Mouse (Mus musculus): ENCODE measurements around the gene Stk24.

Stk24 gene

DNA sequence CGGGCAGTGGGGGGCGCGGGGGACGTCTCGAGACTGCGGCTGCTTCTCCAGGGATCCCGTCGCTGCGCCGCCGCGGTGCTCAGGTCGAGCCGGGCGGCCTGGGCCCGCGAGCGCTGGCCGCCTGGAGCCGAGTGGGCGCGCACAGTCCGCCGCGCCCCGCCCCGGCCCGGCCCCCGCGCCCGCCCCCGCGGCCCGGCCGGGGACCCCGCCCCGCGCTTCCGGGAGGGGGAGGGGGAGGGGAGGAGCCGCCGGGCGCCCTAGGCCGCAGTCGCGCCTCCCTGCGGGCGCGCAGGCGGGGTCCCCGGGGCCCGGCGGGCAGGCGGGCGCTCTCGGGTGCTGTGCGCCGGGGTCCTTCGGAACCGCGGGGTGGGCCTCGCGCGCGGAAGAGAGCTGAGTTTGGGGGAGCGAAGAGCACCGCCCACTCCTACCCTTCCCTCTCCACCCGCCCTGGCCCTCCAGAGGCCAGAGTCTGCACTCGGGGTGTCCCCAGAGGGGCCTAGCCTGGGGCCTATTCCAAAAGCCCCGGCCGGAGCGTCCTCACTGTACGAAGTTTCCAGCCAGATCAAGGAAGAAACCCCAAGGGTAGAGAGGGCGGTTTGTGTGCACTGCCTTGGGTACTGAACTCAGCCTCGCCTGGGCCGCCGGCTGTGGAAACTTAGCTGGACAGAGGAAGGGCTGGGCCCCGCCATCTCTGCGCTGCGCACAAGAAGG is 540 bp downstream of the Stk24 start:
- peak; percentile 58 to 61 for DNase-seq (ENCODE audit: low spot score in 2 of 2)

GRCm38 (mm10) chr14:121378243-121379115 is 1.3 kb downstream of the Stk24 start:
- peak in 1 of 2 experiments; percentile 31 for DNase-seq (ENCODE audit: low spot score in 2 of 2)

DNA sequence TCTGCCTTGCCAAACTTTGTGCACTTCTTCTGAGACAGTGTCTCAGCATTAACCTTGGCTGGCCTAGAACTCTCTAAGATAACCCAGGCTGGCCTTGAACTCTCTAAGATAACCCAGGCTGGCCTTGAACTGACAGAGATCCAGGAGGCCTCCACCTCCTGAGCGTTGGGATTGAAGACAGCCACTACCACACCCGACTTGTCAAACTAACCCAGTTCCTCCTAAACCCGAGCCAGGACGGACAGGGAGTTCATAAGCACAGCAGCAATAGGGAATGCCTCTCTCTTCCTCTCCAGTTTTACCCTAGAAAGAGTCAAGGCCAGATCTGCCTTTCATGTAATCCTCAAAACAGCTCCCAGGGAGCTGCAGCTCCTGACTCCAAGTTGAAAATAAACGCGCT is 3.2 kb downstream of the Stk24 start:
- DNase-seq (ENCODE audit: low spot score in 2 of 2) = no peak

DNA sequence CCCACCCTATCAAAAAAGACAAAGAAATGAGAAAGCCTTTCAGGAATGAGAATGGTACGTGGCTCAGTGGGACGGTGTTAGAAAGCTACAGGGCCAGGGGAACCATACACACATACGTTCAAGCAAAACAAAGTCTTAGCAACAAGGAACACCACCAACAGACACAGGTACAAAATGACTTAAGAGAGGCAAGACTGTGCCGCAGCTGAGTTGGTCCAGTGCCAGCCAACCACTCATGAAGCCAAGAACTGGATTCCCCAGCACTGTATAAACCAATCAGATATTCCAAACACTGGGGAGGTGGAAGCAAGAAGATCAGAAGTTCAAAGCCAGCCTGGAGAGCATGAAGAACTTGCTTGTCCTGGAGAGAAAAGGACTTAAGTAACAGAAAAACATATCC is 5.9 kb downstream of the Stk24 start:
- no peak for DNase-seq (ENCODE audit: low spot score in 2 of 2)

GRCm38 (mm10) chr14:121373020-121373419 is 6.8 kb downstream of the Stk24 start:
- no peak for DNase-seq (ENCODE audit: low spot score in 2 of 2)

- DNase-seq (ENCODE audit: low spot score in 2 of 2) = no peak
These were observed 7.6 kb downstream of the Stk24 start for GRCm38 (mm10) chr14:121371911-121372820.

DNA sequence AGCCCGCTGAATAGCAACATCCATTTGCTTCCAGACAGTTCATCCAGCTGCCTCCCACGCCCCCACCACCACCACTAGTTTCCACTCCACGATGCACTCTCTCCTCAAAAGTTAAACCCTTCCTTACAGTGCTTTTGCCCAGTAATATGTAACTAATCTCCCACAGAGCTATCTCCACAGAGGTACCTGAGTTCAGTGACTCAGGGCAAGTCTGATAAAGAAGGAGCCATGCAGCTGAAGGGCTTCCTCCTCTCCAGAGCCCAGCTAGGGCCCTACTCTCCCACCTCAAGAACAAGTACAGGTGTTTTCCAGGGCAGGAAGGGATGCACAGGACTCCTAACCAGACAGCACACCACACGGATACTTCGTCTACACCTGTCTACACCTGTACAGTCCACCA is 10.4 kb downstream of the Stk24 start:
- DNase-seq (ENCODE audit: low spot score in 2 of 2) = no peak

GRCm38 (mm10) chr14:121368108-121368705 is 11.6 kb downstream of the Stk24 start:
- no peak for DNase-seq (ENCODE audit: low spot score in 2 of 2)

DNA sequence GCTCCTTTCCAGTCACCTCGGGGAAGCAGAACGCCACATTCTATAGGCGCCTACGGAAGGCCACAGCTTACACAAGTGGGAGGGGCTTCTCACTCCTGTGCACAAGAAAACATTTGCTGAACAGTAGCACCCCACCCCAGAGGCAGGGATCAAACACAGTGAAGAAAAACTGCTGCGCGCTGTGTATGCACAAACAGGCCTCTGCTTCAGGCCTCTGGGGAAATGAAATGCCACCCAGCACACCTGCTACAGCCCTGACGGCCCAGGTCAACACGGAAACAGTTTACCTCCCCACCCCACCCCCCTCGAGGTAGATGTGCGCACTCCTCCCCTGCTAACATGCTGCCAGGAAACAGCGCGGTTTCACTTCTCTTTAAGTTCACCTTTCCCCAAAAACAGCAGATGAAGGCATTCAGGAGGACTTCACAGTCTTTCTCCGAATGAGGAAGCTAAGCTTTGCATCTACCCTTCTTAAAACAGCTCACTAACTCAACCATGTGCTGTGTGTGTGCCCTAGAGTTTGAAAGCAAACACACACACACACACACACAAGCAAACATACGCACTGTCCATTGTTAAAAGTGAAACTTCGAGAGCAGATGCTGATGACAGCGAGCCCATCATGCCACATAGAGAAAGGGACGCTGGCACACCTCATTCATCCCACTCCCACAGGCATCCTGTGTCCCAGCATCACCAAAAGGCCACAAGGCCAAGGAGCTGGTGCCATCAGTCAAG is 13.7 kb downstream of the Stk24 start:
- DNase-seq (ENCODE audit: low spot score in 2 of 2) = no peak

GRCm38 (mm10) chr14:121365390-121365789 is 14.4 kb downstream of the Stk24 start:
- no peak for DNase-seq (ENCODE audit: low spot score in 2 of 2)

DNA sequence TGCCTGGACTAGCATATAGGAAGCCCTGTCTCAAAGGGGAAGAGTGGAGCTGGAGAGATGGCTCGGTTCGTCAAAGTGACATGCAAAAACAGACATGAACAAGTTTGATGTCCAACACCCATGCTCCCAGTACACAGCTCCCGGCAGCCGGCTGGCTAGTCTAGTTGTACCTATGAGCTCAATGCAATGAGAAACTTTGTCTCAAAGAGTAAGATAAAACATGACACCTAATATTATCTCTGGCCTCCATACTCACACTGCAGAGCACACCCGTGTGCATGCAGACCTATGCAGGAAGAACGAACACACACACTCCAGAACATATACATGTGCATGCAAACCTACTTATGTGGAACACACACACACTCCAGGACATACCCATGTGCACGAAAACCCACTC is 15.5 kb downstream of the Stk24 start:
- no peak for DNase-seq (ENCODE audit: low spot score in 2 of 2)

DNA sequence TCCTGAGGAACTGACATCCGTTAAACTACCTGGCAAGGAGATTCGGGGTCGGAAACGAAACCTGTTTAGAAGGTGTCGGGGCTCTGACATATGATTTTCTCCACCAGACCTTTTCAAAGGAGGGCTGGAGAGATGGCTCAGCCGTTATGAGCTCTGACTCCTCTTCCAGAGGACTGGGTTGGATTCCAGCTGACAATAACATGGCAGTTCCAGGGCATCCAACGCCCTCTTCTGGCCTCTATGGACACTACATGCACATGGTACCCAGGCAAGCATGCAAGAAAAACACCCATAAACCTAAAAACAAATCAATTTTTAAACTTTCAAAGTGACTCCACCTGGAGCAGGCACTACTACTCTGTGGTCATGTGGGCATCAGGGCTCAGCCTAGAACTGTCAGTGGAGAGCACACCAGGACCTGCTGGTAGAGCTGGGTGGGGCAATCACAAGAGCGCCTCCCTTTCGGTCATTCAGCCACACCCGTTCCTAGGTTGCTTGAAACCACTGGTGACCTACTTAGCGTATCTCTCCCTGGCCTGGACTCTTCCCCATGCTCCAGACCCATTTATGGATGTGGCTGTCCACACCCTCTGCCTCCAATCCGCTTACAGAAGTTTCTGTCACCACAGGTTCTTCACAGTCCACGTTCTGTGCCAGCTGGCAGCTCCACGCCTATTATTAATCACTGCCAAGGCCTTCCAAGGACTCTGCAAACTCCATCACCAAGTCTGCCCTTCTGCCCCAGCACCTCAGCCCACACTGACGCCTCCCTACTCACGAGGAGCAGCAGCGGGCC is 18.3 kb downstream of the Stk24 start:
- no peak for DNase-seq (ENCODE audit: low spot score in 2 of 2)

- DNase-seq (ENCODE audit: low spot score in 2 of 2) = no peak
These were observed 20.0 kb downstream of the Stk24 start for GRCm38 (mm10) chr14:121359850-121360249.

GRCm38 (mm10) chr14:121359015-121359414 is 20.8 kb downstream of the Stk24 start:
- DNase-seq (ENCODE audit: low spot score in 2 of 2) = no peak

DNA sequence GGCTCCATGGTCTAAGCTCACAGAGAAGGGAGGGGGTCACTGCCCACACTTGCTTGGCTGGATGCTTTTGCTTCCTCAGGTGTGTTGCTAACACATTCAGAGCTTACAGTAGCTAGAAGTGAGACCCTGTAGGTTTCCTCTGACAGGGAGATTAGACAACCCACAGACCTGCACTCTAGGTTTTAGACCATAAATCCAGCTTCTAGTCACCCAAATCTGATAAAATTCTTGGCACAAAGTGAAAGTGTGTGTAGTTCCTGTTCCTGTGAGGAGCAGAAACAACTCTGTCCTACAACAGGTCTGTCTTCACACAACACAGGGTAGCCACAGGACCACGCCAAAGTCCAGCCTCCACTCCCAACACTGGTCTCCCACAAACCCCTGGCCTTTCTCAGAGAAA is 21.5 kb downstream of the Stk24 start:
- no peak for DNase-seq (ENCODE audit: low spot score in 2 of 2)

GRCm38 (mm10) chr14:121356336-121356862 is 23.4 kb downstream of the Stk24 start:
- no peak for DNase-seq (ENCODE audit: low spot score in 2 of 2)

DNA sequence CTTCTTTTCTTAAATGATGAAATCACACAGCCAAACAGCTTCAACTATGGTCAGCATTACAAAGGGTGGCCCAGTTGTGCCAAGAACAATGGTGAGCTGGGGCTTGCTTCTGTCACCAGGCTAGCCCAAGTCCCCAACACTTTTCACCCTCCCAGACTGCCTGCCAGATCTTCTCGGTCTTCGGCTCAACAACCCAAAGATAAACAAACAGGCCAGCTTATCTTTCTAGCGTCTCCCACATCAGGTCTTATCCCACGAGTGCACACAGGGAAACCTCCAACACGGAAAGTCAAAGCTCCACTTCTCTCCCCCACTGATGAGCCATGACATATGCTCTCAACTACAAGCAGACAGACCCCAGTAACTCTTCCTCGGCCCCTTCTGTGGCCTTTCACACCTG is 24.1 kb downstream of the Stk24 start:
- no peak for DNase-seq (ENCODE audit: low spot score in 2 of 2)

- no peak for DNase-seq (ENCODE audit: low spot score in 2 of 2)
These were observed 26.0 kb downstream of the Stk24 start for GRCm38 (mm10) chr14:121353648-121354377.

DNA sequence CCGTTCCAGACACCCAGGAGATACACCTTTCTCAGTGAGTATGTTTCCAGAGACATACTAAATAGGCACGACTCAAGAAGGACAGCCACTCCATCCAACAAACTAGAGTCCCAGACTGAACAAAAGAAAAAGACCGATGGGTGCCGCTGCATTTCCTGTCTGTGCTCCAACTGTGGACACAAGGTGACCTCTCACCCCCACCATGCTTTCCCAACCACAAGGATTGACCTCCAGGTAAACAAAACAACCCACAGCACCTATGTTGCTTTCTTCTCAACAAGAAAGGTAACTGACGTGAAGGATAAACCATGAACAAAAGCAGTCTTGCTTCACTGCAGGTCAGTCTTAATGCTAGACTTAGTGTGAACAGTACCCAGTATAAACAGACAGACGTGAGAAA is 27.1 kb downstream of the Stk24 start:
- no peak for DNase-seq (ENCODE audit: low spot score in 2 of 2)

Measured in frontal cortex, postnatal 36 days (tissue).